Mouse (Mus musculus): ENCODE measurements around the gene Hist2h2be. TPM values are rescaled to one million over a fixed set of nuclear protein-coding genes. Genes with fewer than 3 reads are reported as not detected.
"Not testable (repeated sequence)": the region's sequence is repeated elsewhere in the genome, so short reads cannot be mapped to it uniquely, and the experiment has no call there.

Hist2h2be gene
- total RNA-seq, 2 experiments from 2014 or later = 6.9 to 7.1 TPM

DNA sequence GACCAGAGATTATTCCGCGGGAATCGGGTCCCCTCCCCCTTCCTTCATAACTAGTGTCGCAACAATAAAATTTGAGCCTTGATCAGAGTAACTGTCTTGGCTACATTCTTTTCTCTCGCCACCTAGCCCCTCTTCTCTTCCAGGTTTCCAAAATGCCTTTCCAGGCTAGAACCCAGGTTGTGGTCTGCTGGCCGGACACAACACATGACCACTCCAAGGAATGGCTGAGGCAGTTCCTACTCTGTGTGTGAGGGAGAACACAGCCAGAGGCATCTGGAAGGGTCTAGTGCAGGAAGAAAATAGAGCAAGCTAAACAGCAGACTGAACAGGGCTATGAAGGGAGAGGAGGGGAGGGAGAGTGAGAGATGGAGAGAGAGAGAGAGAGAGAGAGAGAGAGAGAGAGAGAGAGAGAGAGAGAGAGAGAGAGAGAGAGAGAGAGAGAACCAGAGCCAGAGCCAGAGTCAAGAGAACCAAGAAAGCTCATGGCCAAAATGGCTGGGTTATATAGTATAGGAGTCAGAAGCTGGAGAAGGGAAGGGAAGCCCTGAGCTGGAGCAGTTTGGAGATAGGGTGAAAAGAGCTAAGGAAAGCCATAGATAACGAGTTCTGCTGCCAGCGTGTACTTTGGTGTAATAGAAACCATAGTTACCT, 22.2 kb upstream of the Hist2h2be start:
- not testable (repeated sequence) for DNase-seq

DNA sequence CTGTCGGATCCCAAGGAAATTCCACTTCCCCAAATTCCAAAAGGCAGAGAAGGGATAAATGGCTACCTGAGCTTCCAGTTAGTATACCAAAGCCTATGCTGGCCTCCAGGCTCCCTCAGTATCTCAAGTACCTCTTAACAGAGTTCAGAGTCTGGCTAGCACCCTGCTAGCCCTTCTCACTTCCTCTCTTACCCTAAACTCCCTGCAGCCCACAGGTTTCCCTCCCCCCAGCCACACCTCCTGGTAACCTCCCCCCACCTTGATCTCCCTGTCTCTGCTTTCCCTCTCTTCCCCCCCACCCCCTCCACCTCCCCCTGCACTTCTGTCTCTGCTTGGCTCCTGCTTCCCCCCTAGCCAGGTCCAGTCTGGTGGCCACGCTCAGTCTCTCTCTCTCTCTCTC, 21.2 kb upstream of the Hist2h2be start:
- DNase-seq = no peak

DNA sequence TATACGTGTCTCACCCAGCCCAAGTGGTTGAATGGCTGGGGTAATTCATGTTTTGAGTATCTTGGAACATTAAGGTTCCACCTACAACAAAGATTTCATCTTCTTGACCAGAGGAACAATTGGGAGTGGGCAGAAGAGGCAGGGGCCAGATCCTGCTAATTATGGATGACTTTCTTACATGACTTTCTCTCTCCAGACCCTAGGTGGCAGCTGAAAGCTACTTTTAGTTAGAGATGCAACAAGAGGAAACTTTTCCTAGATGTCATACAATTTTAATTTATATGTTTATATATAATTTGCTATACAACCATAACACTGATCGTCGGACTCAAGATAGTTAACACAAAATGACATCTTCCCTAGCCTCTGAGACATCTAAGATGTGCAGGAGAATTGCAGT, 13.1 kb upstream of the Hist2h2be start:
- DNase-seq = no peak

DNA sequence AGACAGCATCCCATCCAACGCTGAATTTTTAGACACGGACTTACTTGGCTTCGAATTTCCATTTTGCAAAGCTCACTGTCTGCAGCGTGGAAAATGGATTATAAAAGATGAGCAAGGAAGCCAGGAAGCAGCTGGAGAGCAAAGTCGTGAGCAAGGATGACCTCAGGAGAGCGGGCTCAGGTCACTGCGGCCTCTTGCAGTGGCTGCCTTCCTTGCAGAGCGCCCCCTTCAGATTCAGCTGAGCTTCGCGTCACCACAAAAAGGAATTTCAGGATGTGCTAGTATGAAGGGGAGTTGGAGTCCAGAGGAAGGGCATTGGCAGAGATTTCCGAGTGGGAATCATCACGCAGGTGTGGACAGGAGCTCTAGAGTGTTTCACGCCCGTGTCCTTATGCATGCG, 11.7 kb upstream of the Hist2h2be start:
- no peak for DNase-seq

DNA sequence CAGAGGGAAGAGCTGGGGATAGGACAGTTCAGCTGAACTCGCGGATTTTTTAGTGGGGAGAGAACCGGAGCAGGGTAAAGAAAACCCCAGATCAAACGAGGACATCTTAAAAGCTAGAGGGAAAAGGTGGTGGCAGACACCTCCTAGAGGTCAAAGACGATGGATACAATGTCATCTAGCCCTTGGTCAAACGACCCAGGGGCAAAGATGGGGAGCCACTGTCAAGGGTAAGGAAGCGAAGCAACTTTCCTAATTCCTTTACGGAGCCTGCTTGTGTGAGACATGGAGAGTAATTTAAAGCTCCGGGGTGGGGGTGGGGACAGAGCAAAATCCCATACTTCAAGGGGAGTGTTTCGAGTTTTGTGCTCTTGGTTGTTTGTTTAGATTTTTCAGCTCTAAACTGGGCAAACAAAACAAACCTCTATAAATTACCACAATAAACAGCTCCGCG, 1.7 kb upstream of the Hist2h2be start:
- peak in 1 of 2 experiments; percentile 37 for DNase-seq

DNA sequence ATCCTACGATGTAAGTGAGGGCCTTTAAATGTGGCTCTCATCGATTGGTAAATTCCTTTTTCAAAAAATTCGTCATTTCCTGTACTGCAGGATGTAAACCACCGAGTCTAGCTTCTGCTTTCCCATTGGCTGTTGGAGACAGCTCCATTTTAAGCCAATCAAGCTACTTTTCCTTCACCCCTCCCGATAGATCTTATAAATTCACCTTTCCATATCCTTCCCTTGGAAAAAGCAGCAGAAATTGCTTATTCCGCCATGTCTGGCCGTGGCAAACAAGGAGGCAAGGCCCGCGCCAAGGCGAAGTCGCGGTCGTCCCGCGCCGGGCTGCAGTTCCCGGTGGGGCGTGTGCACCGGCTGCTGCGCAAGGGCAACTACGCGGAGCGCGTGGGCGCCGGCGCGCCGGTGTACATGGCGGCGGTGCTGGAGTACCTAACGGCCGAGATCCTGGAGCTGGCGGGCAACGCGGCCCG, 1.2 kb upstream of the Hist2h2be start, which contains the start of the genes Bola1 and Hist2h2ab:
TSS of gene Bola1 (minus strand) at position 49 of the 470 bp plus-strand sequence.
TSS of gene Hist2h2ab (plus strand) at position 205 of the 470 bp plus-strand sequence.
- peak; percentile 79 to 83 for DNase-seq

DNA sequence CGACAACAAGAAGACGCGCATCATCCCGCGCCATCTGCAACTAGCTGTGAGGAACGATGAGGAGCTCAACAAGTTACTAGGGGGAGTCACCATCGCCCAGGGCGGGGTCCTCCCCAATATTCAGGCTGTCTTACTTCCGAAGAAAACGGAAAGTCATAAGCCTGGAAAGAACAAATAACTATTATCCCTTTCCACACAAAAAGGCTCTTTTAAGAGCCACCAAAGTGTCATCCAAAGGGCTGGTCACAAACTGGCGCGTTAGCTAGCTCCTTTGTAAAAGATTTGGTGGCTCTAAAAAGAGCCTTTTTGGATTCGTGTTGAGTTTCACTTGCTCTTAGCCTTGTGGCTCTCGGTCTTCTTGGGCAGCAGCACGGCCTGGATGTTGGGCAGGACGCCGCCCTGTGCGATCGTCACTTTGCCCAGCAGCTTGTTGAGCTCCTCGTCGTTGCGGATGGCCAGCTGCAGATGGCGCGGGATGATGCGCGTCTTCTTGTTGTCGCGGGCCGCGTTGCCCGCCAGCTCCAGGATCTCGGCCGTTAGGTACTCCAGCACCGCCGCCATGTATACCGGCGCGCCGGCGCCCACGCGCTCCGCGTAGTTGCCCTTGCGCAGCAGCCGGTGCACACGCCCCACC, 671 bp upstream of the Hist2h2be start:
- DNase-seq = not testable (repeated sequence)

DNA sequence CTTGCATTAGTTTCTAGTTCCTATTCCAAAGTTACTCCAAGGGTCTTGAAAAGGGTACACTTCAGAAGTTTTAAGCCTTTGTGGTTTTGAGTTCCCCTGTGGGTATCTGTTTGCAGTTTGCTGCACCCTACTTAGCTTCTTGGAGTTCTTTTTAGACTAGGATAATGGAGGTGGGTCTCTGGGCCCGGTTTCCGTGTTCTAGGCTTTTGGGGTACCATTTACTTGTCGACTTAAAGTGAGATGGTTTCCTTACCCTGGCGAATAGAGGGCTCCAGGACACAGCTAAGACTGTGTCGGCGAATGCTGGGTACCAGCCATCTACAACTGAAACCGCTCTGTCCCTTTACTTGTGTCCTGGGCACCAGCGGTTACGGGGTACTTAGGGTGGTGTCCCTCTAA, 720 bp downstream of the Hist2h2be start:
- no peak for DNase-seq

DNA sequence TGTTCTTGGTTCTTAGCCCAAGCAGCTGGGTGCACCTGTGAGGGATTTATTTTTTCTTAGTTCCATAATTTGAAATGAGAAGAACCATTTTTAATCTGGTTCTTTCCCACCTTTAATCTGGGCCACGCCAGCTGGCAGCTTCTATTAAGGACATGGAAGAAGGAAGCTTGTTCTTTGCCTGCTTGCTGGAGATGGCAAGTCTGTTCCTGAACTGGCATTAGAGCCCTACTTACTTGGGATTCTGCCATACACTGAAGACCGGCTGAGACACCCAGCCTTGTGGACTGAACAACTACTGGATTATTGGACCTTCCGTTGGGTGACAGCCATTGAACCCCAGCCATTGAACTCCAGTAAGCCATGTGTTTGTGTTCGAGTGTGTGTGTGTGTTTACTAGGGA, 1.9 kb downstream of the Hist2h2be start:
- no peak for DNase-seq

DNA sequence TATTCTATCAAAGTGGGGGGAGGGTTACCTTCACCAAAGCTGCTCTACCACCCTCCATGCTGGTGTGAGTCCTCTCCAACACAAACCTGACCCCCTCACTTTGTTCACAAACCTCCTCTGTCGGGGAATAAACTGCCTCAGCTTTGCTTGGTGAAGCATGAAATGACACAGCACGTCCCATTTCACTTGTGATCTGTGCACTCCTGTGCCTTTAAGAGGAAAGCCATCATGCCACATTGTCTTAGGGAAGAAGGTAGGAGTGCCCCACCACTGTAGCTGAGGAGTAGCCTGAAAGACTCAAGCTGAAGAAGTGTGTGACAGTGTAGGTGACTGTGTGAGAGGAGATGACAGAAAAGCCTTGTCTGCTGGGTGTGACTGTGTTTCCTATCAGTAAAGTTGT, 4.5 kb downstream of the Hist2h2be start:
- no peak for DNase-seq

DNA sequence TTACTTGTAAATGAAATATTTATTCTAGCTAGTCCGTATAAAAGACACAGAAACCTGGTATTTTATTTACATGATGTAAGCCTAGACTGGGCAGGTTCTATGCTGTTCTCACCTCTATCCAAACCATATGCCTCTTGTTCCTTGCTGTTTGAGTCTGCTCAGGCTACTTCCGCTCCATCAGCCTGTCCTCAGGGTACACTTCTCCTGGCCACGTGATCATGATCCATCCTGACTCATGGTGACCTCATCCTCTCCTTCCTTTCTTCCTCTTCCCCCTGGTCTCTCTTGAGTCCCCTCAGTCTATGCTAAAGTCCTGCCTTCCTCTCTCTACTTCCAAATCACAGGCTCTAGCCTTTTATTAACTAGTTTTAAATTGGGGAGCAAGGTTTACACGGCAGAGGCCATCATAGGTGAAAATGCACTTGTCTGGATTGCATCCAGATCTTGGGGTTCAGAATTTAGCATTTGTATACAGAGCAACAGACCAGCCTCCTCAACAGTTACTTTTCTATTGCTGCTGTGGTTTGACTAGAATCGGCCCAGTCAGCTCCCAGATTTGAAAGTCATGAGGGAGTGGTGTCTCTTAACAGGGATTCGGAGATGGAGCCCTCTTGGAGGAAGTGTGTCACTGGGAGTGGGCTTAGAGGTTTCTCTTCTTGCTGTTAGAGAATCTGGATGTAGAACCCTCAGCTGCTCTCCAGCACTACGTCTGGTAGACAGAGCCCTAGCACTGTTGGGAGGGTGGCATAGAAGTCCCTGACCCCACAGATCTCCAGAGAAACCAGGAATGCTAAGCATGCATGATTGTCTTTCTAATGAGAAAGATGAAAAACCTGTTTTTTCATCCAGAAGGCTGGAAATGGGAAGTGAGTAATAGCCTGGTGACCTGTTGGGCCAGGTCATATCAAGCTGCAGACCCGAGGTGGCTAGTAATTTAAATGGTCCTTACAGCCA, 6.1 kb downstream of the Hist2h2be start:
- DNase-seq = no peak

DNA sequence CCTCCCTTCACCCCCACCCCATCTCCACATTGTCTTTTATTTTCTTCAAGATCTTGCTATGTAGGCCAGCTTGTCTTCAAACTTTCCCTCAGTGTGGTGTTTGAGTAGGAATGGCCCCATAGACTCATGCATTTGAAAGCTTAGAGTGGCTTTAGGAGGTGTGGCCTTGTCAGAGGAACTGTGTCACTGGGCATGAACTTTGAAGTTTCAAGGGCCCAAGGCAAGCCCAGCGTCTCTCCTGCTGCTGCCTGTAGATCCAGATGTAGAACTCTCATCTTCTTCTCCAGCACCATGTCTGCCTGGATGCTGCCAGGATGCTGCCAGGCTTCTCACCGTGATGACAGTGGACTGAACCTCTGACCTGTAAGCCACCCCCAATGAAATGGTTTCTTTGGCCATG, 7.9 kb downstream of the Hist2h2be start:
- no peak for DNase-seq

DNA sequence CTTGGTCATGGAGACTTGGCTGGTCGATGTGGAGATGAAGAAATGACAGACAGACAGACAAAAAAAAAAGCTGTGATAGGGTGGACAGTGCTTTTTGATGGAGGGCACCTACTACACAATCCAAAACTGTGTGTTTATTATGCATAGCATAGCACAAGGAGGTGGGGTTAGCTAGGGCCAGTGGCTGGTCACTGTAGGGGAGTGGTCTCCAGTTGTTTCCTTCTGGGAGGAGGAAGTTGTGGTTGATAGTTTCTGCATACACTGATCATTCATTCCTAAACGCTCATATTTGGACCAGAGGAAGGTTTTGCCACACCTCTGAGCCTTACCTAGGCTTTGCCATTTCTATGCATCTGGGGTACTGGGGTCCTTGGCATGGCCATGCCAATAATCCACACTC, 9.5 kb downstream of the Hist2h2be start:
- DNase-seq = no peak

DNA sequence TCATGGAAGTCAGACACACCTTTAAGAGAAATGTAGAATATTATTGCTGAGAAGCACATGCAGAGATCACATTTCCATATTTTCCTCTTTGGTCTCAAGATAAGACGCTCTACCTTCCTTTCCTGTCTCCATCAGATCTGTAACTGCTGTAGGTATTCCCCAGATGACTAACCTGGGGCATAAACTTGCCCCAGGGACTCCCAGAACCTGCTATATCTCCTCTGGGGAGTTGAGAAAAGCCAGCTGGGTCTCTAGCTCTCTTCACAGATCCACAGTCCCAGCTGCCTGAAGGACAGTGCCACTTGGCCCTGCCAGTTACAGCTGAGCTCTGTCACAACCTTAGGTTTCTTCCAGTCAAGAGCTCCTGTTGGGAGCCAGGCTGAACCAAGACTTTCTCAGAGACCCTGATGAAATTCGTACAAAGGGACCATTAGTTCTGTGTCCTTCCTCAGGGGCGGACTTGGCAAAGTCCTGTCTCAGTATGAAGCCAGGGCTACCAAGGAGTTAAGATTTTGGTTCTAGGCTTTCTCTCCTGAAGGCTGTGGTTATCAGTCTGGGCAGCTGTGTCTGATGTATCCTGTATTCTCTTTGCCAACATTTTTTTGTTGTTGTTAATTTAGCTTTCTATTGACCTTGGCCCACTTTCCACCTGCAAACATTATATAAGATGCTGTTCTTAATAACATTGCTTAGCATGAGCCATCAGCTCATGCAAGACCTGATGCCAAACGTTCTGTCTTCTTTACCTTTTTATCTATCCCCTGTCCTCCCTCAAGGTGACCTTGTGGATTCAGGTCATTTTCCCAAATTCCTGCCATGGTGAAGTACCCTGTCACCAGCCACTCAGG, 10.2 kb downstream of the Hist2h2be start:
- DNase-seq = no peak

DNA sequence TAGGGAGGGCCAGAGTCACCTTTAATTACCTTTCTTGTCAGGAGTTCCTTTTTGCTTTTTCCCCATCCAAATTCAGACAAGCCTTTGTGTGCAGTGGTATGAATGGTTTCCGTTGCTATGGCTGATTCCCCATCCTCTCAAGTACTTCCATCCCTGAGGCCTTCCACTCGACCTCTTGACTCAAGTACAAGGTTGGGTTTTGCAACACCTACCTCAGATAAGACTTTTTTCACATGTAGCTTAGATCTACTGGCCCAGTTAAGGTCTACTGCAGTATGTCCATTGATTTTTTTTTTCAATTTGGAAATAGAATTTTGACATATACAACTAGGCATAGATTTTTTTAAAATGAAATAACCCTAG, 10.8 kb downstream of the Hist2h2be start:
- no peak for DNase-seq

DNA sequence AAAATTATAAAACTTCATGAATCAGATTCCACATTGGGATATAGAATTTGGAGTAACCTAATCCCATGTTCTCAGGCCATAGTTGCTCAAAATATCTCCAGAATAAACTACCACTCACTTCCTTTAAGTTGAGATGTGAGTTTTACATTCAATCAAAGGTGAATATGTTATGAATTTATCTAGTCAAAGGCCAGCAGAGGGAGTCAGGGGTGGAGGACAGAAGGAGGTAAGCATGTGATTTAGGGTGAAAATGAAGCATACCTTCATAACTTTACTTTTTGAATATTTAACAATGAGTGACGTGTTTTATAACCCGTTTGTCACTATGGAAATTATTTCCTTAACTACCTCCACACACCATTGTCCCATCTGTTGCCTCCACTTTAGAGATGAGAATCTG, 14.0 kb downstream of the Hist2h2be start:
- DNase-seq = no peak

DNA sequence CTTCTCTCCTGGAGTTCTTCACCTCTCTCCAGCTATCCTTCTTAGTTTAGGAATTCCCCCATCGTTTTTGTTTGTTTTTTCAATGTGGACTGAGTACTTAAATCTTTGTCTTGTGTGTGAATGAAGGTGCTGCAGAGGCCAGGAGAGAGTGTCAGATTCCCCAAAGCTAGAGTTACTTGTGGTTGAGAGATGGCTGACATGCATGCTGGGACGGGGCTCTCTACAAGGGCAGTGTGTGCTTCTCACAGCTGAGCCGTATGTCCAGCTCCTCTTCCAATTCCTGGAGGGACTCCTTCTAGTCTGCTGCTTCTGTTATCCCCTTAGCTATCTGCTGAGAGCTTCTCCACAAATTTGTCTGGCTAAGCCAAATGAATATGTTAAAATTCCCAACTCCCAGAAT, 14.9 kb downstream of the Hist2h2be start:
- DNase-seq = no peak

DNA sequence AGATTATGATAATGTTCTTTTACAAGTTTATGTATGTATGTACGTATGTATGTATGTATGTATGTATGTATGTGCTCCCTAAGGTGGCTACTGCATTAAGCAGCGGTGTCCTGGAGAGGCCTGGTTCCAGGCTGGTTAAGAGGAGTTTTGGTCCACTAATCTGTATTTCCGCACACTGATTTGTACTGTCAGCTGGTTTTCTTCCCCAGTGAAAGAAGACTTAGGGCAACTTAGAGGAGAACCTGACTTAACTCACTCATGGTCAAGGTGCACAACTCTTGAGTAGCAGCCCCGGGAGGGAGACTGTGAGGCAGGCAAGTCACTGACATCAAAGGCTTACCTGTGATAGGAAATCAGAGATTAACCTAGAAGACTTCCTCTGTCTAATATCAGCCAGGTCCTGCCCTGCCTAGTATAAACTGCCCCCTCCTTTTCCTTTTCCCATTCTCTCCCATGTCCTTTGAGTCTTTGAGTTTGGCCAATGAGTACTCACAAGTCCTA, 16.0 kb downstream of the Hist2h2be start:
- no peak for DNase-seq

DNA sequence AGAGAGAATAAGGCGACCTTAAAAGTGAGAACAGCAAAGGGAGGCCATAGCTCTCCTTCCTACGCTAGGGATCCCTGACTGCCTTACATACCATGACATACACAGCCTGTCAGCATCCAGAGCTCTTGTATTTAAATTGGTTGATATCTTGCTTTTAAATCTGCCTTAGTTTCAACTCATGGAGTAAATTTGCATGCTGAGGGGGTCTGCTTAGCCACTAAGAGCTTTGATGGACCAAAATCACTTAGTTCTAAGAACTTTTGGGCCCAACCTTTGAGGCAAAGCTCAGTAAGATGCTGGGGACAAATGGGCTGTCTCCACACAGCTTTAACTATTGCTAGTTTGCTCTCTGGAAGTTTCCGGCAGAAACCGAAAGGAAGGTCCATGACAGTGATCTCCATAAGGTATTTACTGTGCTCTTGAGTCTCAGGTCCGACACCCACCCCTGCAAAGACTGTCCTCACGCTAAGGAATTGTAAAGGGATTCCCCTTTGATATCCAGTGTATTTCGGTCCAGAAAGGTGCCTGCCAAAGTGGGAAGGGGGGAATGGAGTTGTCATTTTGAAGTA, 16.5 kb downstream of the Hist2h2be start:
- no peak for DNase-seq

DNA sequence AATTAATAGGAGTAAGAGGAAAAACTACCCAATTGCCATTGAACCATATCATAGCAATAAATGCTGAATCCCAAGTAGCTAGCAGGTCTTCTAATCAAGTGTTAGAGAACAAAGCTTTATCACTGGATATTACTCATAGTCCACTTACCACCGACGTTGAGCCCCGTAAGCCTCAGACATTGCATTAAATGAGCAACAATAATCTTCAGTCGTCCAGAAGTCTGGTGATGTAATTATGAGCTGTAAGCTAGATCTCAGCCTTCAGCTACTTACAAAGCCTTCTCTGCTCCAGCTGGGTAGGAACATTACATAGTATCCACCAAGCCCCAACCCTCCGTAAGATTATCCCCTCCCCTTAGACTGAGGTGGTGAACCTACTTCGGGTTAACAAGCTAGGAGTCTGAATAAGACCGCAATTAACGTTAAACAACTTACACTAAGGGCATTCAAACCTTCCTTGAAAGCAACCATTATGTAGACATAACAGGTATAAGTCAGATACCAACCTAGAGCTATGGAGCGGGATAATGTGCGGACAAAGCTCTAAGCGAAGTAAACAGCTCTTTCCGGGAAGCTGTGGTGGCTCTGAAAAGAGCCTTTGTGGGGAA, 17.1 kb downstream of the Hist2h2be start:
- DNase-seq = no peak

Measured in layer of hippocampus, postnatal 36 days (tissue).